Comparison of ENCODE assay signal across 16 mouse cellular contexts in genomic region chr4:94190940-94191339, GRCm38 (mm10).
DNase-seq lines count a peak whose midpoint lies in the region.
"Had no signal": no experiment of that assay in that cellular context is flagged by ENCODE, and none has a peak within 500 bp of the region (broad histone marks: within the 10 kb centered on the region; RNA-seq: fewer than 3 reads in every experiment).

No protein-coding gene starts in this region.

- intact Hi-C loops in left cerebral cortex, postnatal 25 days (cut with DNase I) = no loop called here

- peak; percentile 1 to 27 for DNase-seq in left cerebral cortex, postnatal 25 days (ENCODE audit: low spot score in 2 of 2)
- DNase-seq in left cerebral cortex, adult 11 months (ENCODE audit: low spot score) = no peak
- peak; percentile 6 to 24 for DNase-seq in right cerebral cortex, adult 2 months (ENCODE audit: low spot score in 2 of 2)
- DNase-seq in right cerebral cortex, postnatal 4 days = no peak
- DNase-seq in Muller cell, postnatal 12 days (ENCODE audit: inconsistent ontology term) = peak; percentile 2
- DNase-seq in MN1 (ENCODE audit: low spot score) = no peak
- no peak for DNase-seq in urinary bladder, postnatal 36 days (ENCODE audit: low spot score in 2 of 2)
- DNase-seq: adrenal gland, adult 8-10 months; adrenal gland, postnatal 25 days; cerebellum, adult 18-20 months; cerebellum, adult 9-10 months; cerebellum, postnatal 14 days; forebrain, postnatal 0 days; gastrocnemius, postnatal 10 days; gastrocnemius, postnatal 36 days; heart, adult 2 months had no signal

Comparison
In these comparisons a context has a peak if more than half of its experiments do, and no peak if none do; other contexts are left out.
1. DNase-seq: peak in left cerebral cortex, postnatal 25 days (2 of 2), right cerebral cortex, adult 2 months (2 of 2) and Muller cell, postnatal 12 days (single experiment); none in left cerebral cortex, adult 11 months (single experiment), right cerebral cortex, postnatal 4 days (single experiment), MN1 (single experiment) and urinary bladder, postnatal 36 days (0 of 2).